Mouse (Mus musculus) mouse embryonic stem cell (cell line): ENCODE data around the gene Zfp46.

Experiments used
- in situ Hi-C, 2 experiments: fragments of 300-500 bp; cut with MboI; formaldehyde crosslinking; loops; 1 replicate in 1 of 2; 3 replicates in 1 of 2; pipeline ENCODE4 v1.14.3; 2019 to 2020; ENCODE audit warnings: low sequenced_read_pairs in 2 of 2, low pct_unique_long_range_greater_than_20kb in 1 of 2, mixed read lengths in 1 of 2; ENCODE audit not compliant: unreplicated experiment in 1 of 2

Zfp46 gene

GRCm38 (mm10) chr4:136302462-136302861, 18.0 kb downstream of the Zfp46 start:
- in situ Hi-C loops = no loop called here

DNA sequence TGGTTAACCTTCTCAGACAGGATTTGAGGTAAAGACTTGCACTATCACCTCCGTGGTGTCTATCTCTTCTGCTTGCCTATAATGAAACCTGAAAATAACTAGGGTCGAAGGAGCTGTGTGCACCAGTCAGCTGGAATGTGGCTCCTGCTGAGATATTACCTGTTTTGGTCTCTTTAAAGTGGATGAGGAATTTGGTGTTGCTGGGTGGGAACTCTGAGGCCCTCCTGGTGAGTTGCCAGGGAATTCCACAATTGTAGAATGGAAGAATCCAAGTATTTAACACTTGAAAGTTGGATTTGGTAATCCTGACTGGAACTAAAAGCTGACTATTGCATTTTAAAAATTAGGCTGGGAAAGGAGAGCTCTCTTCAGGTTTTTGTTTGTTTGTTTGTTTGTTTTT, 19.7 kb downstream of the Zfp46 start:
- in situ Hi-C loops = no loop called here

DNA sequence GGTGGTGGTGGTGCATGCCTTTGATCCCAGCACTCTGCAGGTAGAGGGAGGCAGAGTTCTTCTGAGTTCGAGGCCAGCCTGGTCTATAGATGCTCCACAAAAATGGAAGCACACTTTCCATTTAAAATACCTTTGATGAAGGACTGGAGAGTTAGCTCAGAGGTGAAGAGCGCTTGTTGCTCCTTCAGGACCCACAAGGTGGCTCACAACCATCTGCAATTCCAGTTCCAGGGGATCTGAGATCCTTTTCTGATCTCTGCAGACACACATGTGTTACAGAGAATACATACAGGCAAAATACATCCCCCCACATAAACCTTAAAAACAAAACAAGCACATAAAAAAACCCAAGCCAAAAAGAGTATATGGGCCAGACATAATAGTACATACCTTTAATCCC, 23.9 kb downstream of the Zfp46 start:
- in situ Hi-C loops = no loop called here

- in situ Hi-C loops = no loop called here
These were observed 25.3 kb downstream of the Zfp46 start for GRCm38 (mm10) chr4:136309780-136310179.

GRCm38 (mm10) chr4:136310229-136311041, 26.0 kb downstream of the Zfp46 start, which contains the start of gene Hnrnpr:
TSS of gene Hnrnpr (plus strand) at chr4:136310942.
- in situ Hi-C loops = no loop called here

DNA sequence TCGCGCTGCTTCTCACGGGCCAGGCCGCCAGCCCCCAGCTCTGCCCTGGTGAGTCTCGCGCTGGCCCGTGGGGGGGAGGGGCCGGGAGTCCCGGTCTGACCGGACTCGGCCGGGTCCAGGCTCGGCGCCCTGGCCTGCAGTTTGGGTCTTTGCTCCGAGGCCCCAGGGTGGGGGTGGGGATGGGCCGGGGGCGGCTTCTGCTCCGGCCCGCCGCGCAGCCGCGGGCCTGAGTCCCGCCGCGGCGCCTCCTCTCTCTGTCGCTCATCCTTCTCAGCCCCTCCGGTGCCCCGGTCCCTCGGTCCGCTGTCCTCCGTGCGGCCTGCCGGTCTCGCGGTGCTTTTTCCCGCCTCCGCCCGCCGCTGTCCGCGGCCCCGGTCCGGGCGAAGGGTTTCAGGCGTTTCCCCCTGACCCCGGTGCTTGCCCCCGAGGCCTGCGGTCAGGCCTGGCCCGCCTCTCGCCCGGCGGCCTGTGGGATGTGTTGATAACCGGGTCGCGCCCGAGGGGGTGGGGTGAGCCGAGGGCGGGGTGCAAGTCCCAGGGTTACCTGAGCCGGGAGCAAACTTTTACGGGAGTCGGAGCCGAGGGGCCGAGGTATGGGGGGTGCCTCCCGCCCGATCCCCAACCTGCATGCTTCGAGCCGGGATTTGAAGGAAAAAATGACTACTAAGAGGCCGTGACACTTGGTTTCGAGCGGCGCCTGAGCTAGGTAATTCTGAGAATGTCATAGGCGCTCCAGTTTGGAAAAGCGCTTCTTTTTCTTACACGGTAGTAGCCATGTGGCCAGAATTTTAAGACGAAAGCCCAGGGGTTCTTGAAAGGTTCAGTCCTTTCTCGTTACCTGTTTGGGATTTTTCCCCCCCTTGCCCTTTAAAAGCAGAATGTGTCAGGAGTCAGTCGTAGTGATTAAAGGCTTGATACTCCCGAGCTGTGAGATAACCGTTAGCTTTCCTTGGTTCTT, 26.8 kb downstream of the Zfp46 start:
- in situ Hi-C loops = no loop called here

GRCm38 (mm10) chr4:136312616-136313015, 28.1 kb downstream of the Zfp46 start:
- in situ Hi-C loops = no loop called here

- in situ Hi-C loops = no loop called here
These were observed 33.2 kb downstream of the Zfp46 start for GRCm38 (mm10) chr4:136317667-136318066.

DNA sequence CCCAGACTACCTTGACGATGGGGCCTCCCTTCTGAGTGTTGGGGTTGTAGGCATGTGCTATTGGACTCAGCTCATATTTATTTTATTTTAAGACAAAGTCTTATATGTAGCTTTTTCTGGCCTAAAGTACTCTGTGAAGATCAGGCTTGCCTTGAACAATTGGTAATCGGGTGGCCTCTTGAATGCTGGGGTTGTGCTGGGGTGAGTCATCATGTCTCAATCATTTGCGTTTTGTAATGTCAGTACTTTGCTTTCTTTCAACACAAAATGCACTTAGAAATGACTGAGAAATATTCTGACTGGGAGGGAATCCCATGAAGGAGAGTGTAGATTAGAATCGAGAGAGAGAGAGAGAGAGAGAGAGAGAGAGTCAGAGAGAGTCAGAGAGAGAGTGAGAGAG, 35.5 kb downstream of the Zfp46 start:
- in situ Hi-C loops = no loop called here

- in situ Hi-C loops = no loop called here
These were observed 39.7 kb downstream of the Zfp46 start for GRCm38 (mm10) chr4:136324226-136324625.

- in situ Hi-C loops = no loop called here
These were observed 42.8 kb downstream of the Zfp46 start for GRCm38 (mm10) chr4:136327238-136327637.

GRCm38 (mm10) chr4:136328115-136328514, 43.6 kb downstream of the Zfp46 start:
- in situ Hi-C loops = no loop called here

GRCm38 (mm10) chr4:136331709-136332108, 47.2 kb downstream of the Zfp46 start:
- in situ Hi-C loops = no loop called here

- in situ Hi-C loops = no loop called here
These were observed 48.7 kb downstream of the Zfp46 start for GRCm38 (mm10) chr4:136333191-136333590.

- in situ Hi-C loops = no loop called here
These were observed 50.6 kb downstream of the Zfp46 start for GRCm38 (mm10) chr4:136335065-136335464.

- in situ Hi-C loops = no loop called here
These were observed 52.6 kb downstream of the Zfp46 start for GRCm38 (mm10) chr4:136337129-136337528.
